Mouse (Mus musculus) bone marrow, adult 2 months (tissue): ENCODE measurements at regions not wholly inside any gene's neighbourhood (a gene's known extent, or its start where the extent isn't known, plus 50 kb on each side); places are given as distances from the start of the nearest gene placed in this dataset.

Source experiments
- CTCF ChIP-seq: fragments of 200-500 bp; IDR thresholded peaks from 2 replicates; pipeline ENCODE4 v1.5.1; 2011; ENCODE audit warnings: low read length, control low read depth; ENCODE audit not compliant: control insufficient read depth, insufficient read depth
- POLR2A ChIP-seq: fragments of 200-500 bp; IDR thresholded peaks from 2 replicates; pipeline ENCODE4 v1.6.1; 2011; ENCODE audit warnings: low read depth, mild to moderate bottlenecking, control low read depth, low read length, borderline replicate concordance; ENCODE audit not compliant: control insufficient read depth

GRCm38 (mm10) chr14:24930251-24930650 lies 443.3 kb downstream of the Rps24 start:
- TF ChIP-seq CTCF (no peak), POLR2A (no peak)
